ENCODE assay signal across 10 mouse cellular contexts in genomic region chr17:24628646-24629045, GRCm38 (mm10). TPM values are rescaled to one million over a fixed set of nuclear protein-coding genes. Genes with fewer than 3 reads are reported as not detected.
A peak's percentile ranks its signal among the peaks of the same experiment; 100 is the strongest.
DNase-seq lines count a peak whose midpoint lies in the region; ATAC-seq and TF ChIP-seq lines count a peak whose summit lies in the region.
"Had no signal": no experiment of that assay in that cellular context is flagged by ENCODE, and none has a peak within 500 bp of the region (broad histone marks: within the 10 kb centered on the region; RNA-seq: fewer than 3 reads in every experiment).

No protein-coding gene starts in this region.

- H3K36me3 ChIP-seq in forebrain, embryonic 11.5 days (ENCODE audit: control insufficient read depth, insufficient read depth, low read length) = peaks cover 10% of the 10 kb centered on the region; the same call in 1 of the 2 replicates
- peaks cover 63% of the 10 kb centered on the region for H3K36me3 ChIP-seq in forebrain, embryonic 12.5 days (replicated peaks)
- no peaks in the 10 kb centered on the region for H3K36me3 ChIP-seq in C2C12 (ENCODE audit: control insufficient read depth, insufficient read depth)
- H3K36me3 ChIP-seq in embryonic facial prominence, embryonic 14.5 days (ENCODE audit: control insufficient read depth, insufficient read depth, low read length) = peaks cover 65% of the 10 kb centered on the region
- H3K36me3 ChIP-seq in liver, postnatal 0 days (replicated peaks; ENCODE audit: insufficient read depth, low read length) = peaks cover 40% of the 10 kb centered on the region

- 51% methylated on average over 5 of the region's 5 CpGs for WGBS in forebrain, embryonic 11.5 days
- 49% methylated on average over 5 of the region's 5 CpGs for WGBS in forebrain, embryonic 12.5 days
- 41% methylated on average over 5 of the region's 5 CpGs for WGBS in embryonic facial prominence, embryonic 14.5 days
- 29% methylated on average over 5 of the region's 5 CpGs for WGBS in liver, postnatal 0 days (ENCODE audit: insufficient replicate concordance)

- H3K79me2 ChIP-seq in C2C12 (ENCODE audit: control insufficient read depth, insufficient read depth) = no peaks in the 10 kb centered on the region

- peak; percentile 87 for DNase-seq in forebrain, embryonic 11.5 days (ENCODE audit: low spot score)
- peak; percentile 72 to 83 for DNase-seq in adrenal gland, postnatal 36 days
- DNase-seq in embryonic facial prominence, embryonic 14.5 days (ENCODE audit: low spot score) = peak; percentile 44
- peak; percentile 71 for DNase-seq in kidney, postnatal 14 days
- peak; percentile 88 for DNase-seq in liver, postnatal 0 days
- DNase-seq in right cerebral cortex, postnatal 25 days = peak; percentile 41

- peaks cover 13% of the 10 kb centered on the region; the same call in 1 of the 2 replicates for H3K4me1 ChIP-seq in forebrain, embryonic 11.5 days (replicated peaks; ENCODE audit: control insufficient read depth, insufficient read depth, low read length)
- H3K4me1 ChIP-seq in forebrain, embryonic 12.5 days = peaks cover 19% of the 10 kb centered on the region
- H3K4me1 ChIP-seq in embryonic facial prominence, embryonic 14.5 days (ENCODE audit: control insufficient read depth, insufficient read depth, low read length) = peaks cover 12% of the 10 kb centered on the region
- peaks cover 12% of the 10 kb centered on the region for H3K4me1 ChIP-seq in liver, postnatal 0 days (ENCODE audit: insufficient read depth)

- H3K9ac ChIP-seq in forebrain, embryonic 11.5 days (ENCODE audit: low read length) = no peak overlapping the region
- H3K9ac ChIP-seq in forebrain, embryonic 12.5 days = no peak overlapping the region
- no peak overlapping the region for H3K9ac ChIP-seq in embryonic facial prominence, embryonic 14.5 days (ENCODE audit: low read depth, low read length)
- no peak overlapping the region for H3K9ac ChIP-seq in liver, postnatal 0 days (replicated peaks)
- H3K9ac ChIP-seq: stomach, embryonic 15.5 days had no signal

- H3ac ChIP-seq in C2C12 (ENCODE audit: control insufficient read depth, insufficient read length, low read depth) = no peak overlapping the region

- no peaks in the 10 kb centered on the region for H3K27me3 ChIP-seq in forebrain, embryonic 11.5 days (ENCODE audit: control insufficient read depth, insufficient read depth, low read length)
- no peaks in the 10 kb centered on the region for H3K27me3 ChIP-seq in forebrain, embryonic 12.5 days
- H3K27me3 ChIP-seq in C2C12 (ENCODE audit: control insufficient read depth, insufficient read depth, insufficient read length) = no peaks in the 10 kb centered on the region
- no peaks in the 10 kb centered on the region for H3K27me3 ChIP-seq in embryonic facial prominence, embryonic 14.5 days (replicated peaks; ENCODE audit: control insufficient read depth, insufficient read depth, low read length)
- H3K27me3 ChIP-seq in liver, postnatal 0 days (ENCODE audit: insufficient read depth, low read length) = no peaks in the 10 kb centered on the region
- H3K27me3 ChIP-seq: stomach, embryonic 15.5 days had no signal

- no peak overlapping the region for H3K4me2 ChIP-seq in forebrain, embryonic 11.5 days (ENCODE audit: low read depth, low read length, severe bottlenecking)
- H3K4me2 ChIP-seq in forebrain, embryonic 12.5 days = no peak overlapping the region
- H3K4me2 ChIP-seq in embryonic facial prominence, embryonic 14.5 days (ENCODE audit: low read depth, low read length) = no peak overlapping the region
- no peak overlapping the region for H3K4me2 ChIP-seq in liver, postnatal 0 days (ENCODE audit: low read depth, low read length)
- H3K4me2 ChIP-seq: stomach, embryonic 15.5 days had no signal

- H3K9me3 ChIP-seq in forebrain, embryonic 11.5 days (ENCODE audit: control insufficient read depth, low read length) = no peaks in the 10 kb centered on the region
- H3K9me3 ChIP-seq in forebrain, embryonic 12.5 days = no peaks in the 10 kb centered on the region
- H3K9me3 ChIP-seq in embryonic facial prominence, embryonic 14.5 days (ENCODE audit: control insufficient read depth, low read length) = no peaks in the 10 kb centered on the region
- no peaks in the 10 kb centered on the region for H3K9me3 ChIP-seq in liver, postnatal 0 days (ENCODE audit: low read length)
- H3K9me3 ChIP-seq: stomach, embryonic 15.5 days had no signal

- TF ChIP-seq CTCF in C2C12 (IDR thresholded peaks at IDR 0.05; ENCODE audit: control insufficient read depth, insufficient read depth, insufficient read length) = peak; percentile 73
- TF ChIP-seq CTCF in liver, postnatal 0 days (IDR thresholded peaks at IDR 0.05; ENCODE audit: low read depth) = peak; percentile 98

- no peak for TF ChIP-seq EP300 in liver, postnatal 0 days (IDR thresholded peaks at IDR 0.05; ENCODE audit: low read depth)

- H3K79me3 ChIP-seq in C2C12 (ENCODE audit: low read depth) = no peaks in the 10 kb centered on the region

- no peak for ATAC-seq in forebrain, embryonic 11.5 days (replicated peaks; ENCODE audit: low FRiP score)
- ATAC-seq in forebrain, embryonic 12.5 days (ENCODE audit: low FRiP score) = no peak
- no peak for ATAC-seq in embryonic facial prominence, embryonic 14.5 days (ENCODE audit: low read depth)
- ATAC-seq in liver, postnatal 0 days = peak; percentile 50; the same call in 1 of the 2 replicates

- no peak overlapping the region for H3K4me3 ChIP-seq in forebrain, embryonic 11.5 days (ENCODE audit: low read depth, low read length)
- no peak overlapping the region for H3K4me3 ChIP-seq in forebrain, embryonic 12.5 days (replicated peaks)
- H3K4me3 ChIP-seq in C2C12 (ENCODE audit: insufficient read depth, poor library complexity, severe bottlenecking) = no peak overlapping the region
- no peak overlapping the region for H3K4me3 ChIP-seq in embryonic facial prominence, embryonic 14.5 days (ENCODE audit: low read depth, low read length)
- H3K4me3 ChIP-seq in liver, postnatal 0 days (ENCODE audit: low read depth, low read length) = no peak overlapping the region
- H3K4me3 ChIP-seq: stomach, embryonic 15.5 days had no signal

- no peak overlapping the region for H3K27ac ChIP-seq in forebrain, embryonic 11.5 days (ENCODE audit: low read depth, low read length)
- no peak overlapping the region for H3K27ac ChIP-seq in forebrain, embryonic 12.5 days
- no peak overlapping the region for H3K27ac ChIP-seq in embryonic facial prominence, embryonic 14.5 days (replicated peaks; ENCODE audit: low read depth, low read length)
- H3K27ac ChIP-seq in liver, postnatal 0 days (ENCODE audit: low read depth) = no peak overlapping the region
- H3K27ac ChIP-seq: stomach, embryonic 15.5 days had no signal

TF ChIP-seq in C2C12, 6 proteins besides CTCF, POLR2A, EP300 and RAD21:
- TF ChIP-seq MYOG (IDR thresholded peaks at IDR 0.05; ENCODE audit: control insufficient read depth, extremely low read depth, insufficient read length) (no peak), MYOD1 (IDR thresholded peaks at IDR 0.05; ENCODE audit: control insufficient read depth, insufficient read length, low read depth) (no peak), CEBPB (IDR thresholded peaks at IDR 0.05; ENCODE audit: low read depth) (no peak), FOSL1 (IDR thresholded peaks at IDR 0.05; ENCODE audit: insufficient read depth, low read length, poor library complexity, severe bottlenecking) (no peak), MAX (IDR thresholded peaks at IDR 0.05) (no peak), USF1 (IDR thresholded peaks at IDR 0.05; ENCODE audit: low read depth) (no peak)

RNA-seq across cellular contexts. Expression of gene Tsc2, which starts 3.8 kb away (rescaled TPM):
- 77.6 and 87.4 TPM in 2 replicates for polyA plus RNA-seq in forebrain, embryonic 11.5 days (2014; fragmentation: Nextera tagmentation; extraction: Ambion mirVana)
- 78.4 and 89.3 TPM in 2 replicates for polyA plus RNA-seq in forebrain, embryonic 12.5 days (2016; fragmentation: Nextera tagmentation; extraction: Ambion mirVana)
- 33.3 TPM for polyA plus RNA-seq in C2C12 (2012; fragmentation: generic; extraction: Trizol)
- total RNA-seq in adrenal gland, postnatal 36 days (2021) = 100 to 1,000 TPM in 1 of 2 experiments, 10 to 100 TPM in 1; 79.2 to 103 TPM
- polyA plus RNA-seq in embryonic facial prominence, embryonic 14.5 days (2014; fragmentation: Nextera tagmentation; extraction: Ambion mirVana) = 60.8 and 71.2 TPM in 2 replicates
- 9.3 and 11.3 TPM in 2 replicates for polyA plus RNA-seq in liver, postnatal 0 days (2015; fragmentation: Nextera tagmentation; extraction: Ambion mirVana)

RNA-seq across cellular contexts. Expression of gene Nthl1, which starts 3.8 kb away (rescaled TPM):
- 20.0 TPM in 2 replicates for polyA plus RNA-seq in forebrain, embryonic 11.5 days (2014; fragmentation: Nextera tagmentation; extraction: Ambion mirVana)
- polyA plus RNA-seq in forebrain, embryonic 12.5 days (2016; fragmentation: Nextera tagmentation; extraction: Ambion mirVana) = 14.5 and 18.8 TPM in 2 replicates
- polyA plus RNA-seq in C2C12 (2012; fragmentation: generic; extraction: Trizol) = 12.6 TPM
- total RNA-seq in adrenal gland, postnatal 36 days (2021) = 1 to 10 TPM; 7.8 TPM
- polyA plus RNA-seq in embryonic facial prominence, embryonic 14.5 days (2014; fragmentation: Nextera tagmentation; extraction: Ambion mirVana) = 16.8 and 19.1 TPM in 2 replicates
- polyA plus RNA-seq in liver, postnatal 0 days (2015; fragmentation: Nextera tagmentation; extraction: Ambion mirVana) = 3.6 and 4.3 TPM in 2 replicates

RNA-seq across cellular contexts. Expression of gene Slc9a3r2, which starts 21.5 kb away (rescaled TPM):
- polyA plus RNA-seq in forebrain, embryonic 11.5 days (2014; fragmentation: Nextera tagmentation; extraction: Ambion mirVana) = 26.8 and 32.3 TPM in 2 replicates
- 18.3 and 21.9 TPM in 2 replicates for polyA plus RNA-seq in forebrain, embryonic 12.5 days (2016; fragmentation: Nextera tagmentation; extraction: Ambion mirVana)
- 10.0 TPM for polyA plus RNA-seq in C2C12 (2012; fragmentation: generic; extraction: Trizol)
- total RNA-seq in adrenal gland, postnatal 36 days (2021) = 10 to 100 TPM; 48.0 to 88.5 TPM
- polyA plus RNA-seq in embryonic facial prominence, embryonic 14.5 days (2014; fragmentation: Nextera tagmentation; extraction: Ambion mirVana) = 56.7 and 57.7 TPM in 2 replicates
- 12.5 and 13.3 TPM in 2 replicates for polyA plus RNA-seq in liver, postnatal 0 days (2015; fragmentation: Nextera tagmentation; extraction: Ambion mirVana)

RNA-seq across cellular contexts. Expression of gene Npw, which starts 29.6 kb away (rescaled TPM):
- 0.32 TPM in 1 of 2 replicates, not detected in the other for polyA plus RNA-seq in forebrain, embryonic 11.5 days (2014; fragmentation: Nextera tagmentation; extraction: Ambion mirVana)
- not detected in 2 replicates for polyA plus RNA-seq in forebrain, embryonic 12.5 days (2016; fragmentation: Nextera tagmentation; extraction: Ambion mirVana)
- polyA plus RNA-seq in C2C12 (2012; fragmentation: generic; extraction: Trizol) = 0.42 TPM
- total RNA-seq in adrenal gland, postnatal 36 days (2021) = not detected
- polyA plus RNA-seq in embryonic facial prominence, embryonic 14.5 days (2014; fragmentation: Nextera tagmentation; extraction: Ambion mirVana) = 0.82 and 1.4 TPM in 2 replicates
- not detected in 2 replicates for polyA plus RNA-seq in liver, postnatal 0 days (2015; fragmentation: Nextera tagmentation; extraction: Ambion mirVana)
- polyA plus RNA-seq: large intestine, adult 2 months had no signal

RNA-seq across cellular contexts. Expression of gene Zfp598, which starts 40.8 kb away (rescaled TPM):
- polyA plus RNA-seq in forebrain, embryonic 11.5 days (2014; fragmentation: Nextera tagmentation; extraction: Ambion mirVana) = 37.6 and 38.4 TPM in 2 replicates
- polyA plus RNA-seq in forebrain, embryonic 12.5 days (2016; fragmentation: Nextera tagmentation; extraction: Ambion mirVana) = 25.5 and 26.9 TPM in 2 replicates
- 34.6 TPM for polyA plus RNA-seq in C2C12 (2012; fragmentation: generic; extraction: Trizol)
- total RNA-seq in adrenal gland, postnatal 36 days (2021) = 10 to 100 TPM; 47.5 to 51.1 TPM
- 23.7 and 25.2 TPM in 2 replicates for polyA plus RNA-seq in embryonic facial prominence, embryonic 14.5 days (2014; fragmentation: Nextera tagmentation; extraction: Ambion mirVana)
- polyA plus RNA-seq in liver, postnatal 0 days (2015; fragmentation: Nextera tagmentation; extraction: Ambion mirVana) = 7.2 and 7.6 TPM in 2 replicates
